Mouse (Mus musculus) liver, postnatal 0 days (tissue): ENCODE results near the gene Nsun2.

Experiments used
- CTCF ChIP-seq: sonication (generic); IDR thresholded peaks from 2 replicates; pipeline ENCODE4 v1.5.1; 2016; ENCODE audit warnings: antibody characterized with exemption, low read depth
- EP300 ChIP-seq: IDR thresholded peaks from 2 replicates; pipeline ENCODE4 v1.6.1; 2016; ENCODE audit warnings: antibody characterized with exemption, low read depth, mild to moderate bottlenecking

- no peak for TF ChIP-seq CTCF
- TF ChIP-seq EP300, result no peak
Measured at GRCm38 (mm10) chr13:69638108-69638626, 104.6 kb downstream of the Nsun2 start.
